Mouse (Mus musculus) frontal cortex, adult 2 months (tissue): Measurements from ENCODE around the gene Fdps. TPM values are rescaled to one million over a fixed set of nuclear protein-coding genes. Genes with fewer than 3 reads are reported as not detected.

Source experiments
- polyA plus RNA-seq: library from polyadenylated mRNA; depleted of rRNA; stranded (reverse); fragments of >200 nt; gene quantifications from 2 replicates; pipeline ENCODE4 v1.2.3, GENCODE M21; 2012; rRNA removed

Gene Fdps
- polyA plus RNA-seq, 1 experiment = 98.5 TPM

Other genes starting within 250 kb of the Fdps start
- 34.7 and 36.8 TPM in 2 replicates for gene Msto1, start 188.0 kb downstream of the Fdps start, polyA plus RNA-seq
- 31.4 and 33.0 TPM in 2 replicates for gene Ash1l, start 151.3 kb downstream of the Fdps start, polyA plus RNA-seq
- gene Dap3, start 150.8 kb downstream of the Fdps start, polyA plus RNA-seq = 114 and 120 TPM in 2 replicates
- gene Rusc1, start 8.6 kb downstream of the Fdps start, polyA plus RNA-seq = 153 and 157 TPM in 2 replicates
- 0.08 TPM in 1 of 2 replicates, not detected in the other for gene Gm43738, start 860 bp downstream of the Fdps start, polyA plus RNA-seq
- gene Pklr, start 34.2 kb upstream of the Fdps start, polyA plus RNA-seq = not detected in 2 replicates
- gene Hcn3, start 58.2 kb upstream of the Fdps start, polyA plus RNA-seq = 33.3 and 36.8 TPM in 2 replicates
- 71.1 and 76.2 TPM in 2 replicates for gene Clk2, start 62.8 kb upstream of the Fdps start, polyA plus RNA-seq
- 95.7 and 97.7 TPM in 2 replicates for gene Scamp3, start 75.5 kb upstream of the Fdps start, polyA plus RNA-seq
- gene Fam189b, start 81.2 kb upstream of the Fdps start, polyA plus RNA-seq = 77.0 and 78.8 TPM in 2 replicates
- gene Gba, start 101.0 kb upstream of the Fdps start, polyA plus RNA-seq = 65.4 and 68.7 TPM in 2 replicates
- gene Thbs3, start 113.2 kb upstream of the Fdps start, polyA plus RNA-seq = 51.0 and 57.4 TPM in 2 replicates
- 136 and 142 TPM in 2 replicates for gene Mtx1, start 125.1 kb upstream of the Fdps start, polyA plus RNA-seq
- gene Muc1, start 127.1 kb upstream of the Fdps start, polyA plus RNA-seq = 1.1 and 2.1 TPM in 2 replicates
- gene Krtcap2, start 144.0 kb upstream of the Fdps start, polyA plus RNA-seq = 53.0 and 66.4 TPM in 2 replicates
- gene Trim46, start 144.3 kb upstream of the Fdps start, polyA plus RNA-seq = 96.7 and 99.7 TPM in 2 replicates
- gene Dpm3, start 157.4 kb upstream of the Fdps start, polyA plus RNA-seq = 131 and 188 TPM in 2 replicates
- 90.0 and 93.9 TPM in 2 replicates for gene Slc50a1, start 168.6 kb upstream of the Fdps start, polyA plus RNA-seq
- gene Efna1, start 179.2 kb upstream of the Fdps start, polyA plus RNA-seq = 7.3 and 7.9 TPM in 2 replicates
- 68.0 and 78.5 TPM in 2 replicates for gene Efna3, start 221.0 kb upstream of the Fdps start, polyA plus RNA-seq
- gene Efna4, start 236.1 kb upstream of the Fdps start, polyA plus RNA-seq = 0.76 and 1.2 TPM in 2 replicates
- gene Adam15, start 248.0 kb upstream of the Fdps start, polyA plus RNA-seq = 148 and 157 TPM in 2 replicates